Mouse (Mus musculus) midbrain, embryonic 12.5 days (tissue): ENCODE measurements around the gene Fcrl5. TPM values are rescaled to one million over a fixed set of nuclear protein-coding genes. Genes with fewer than 3 reads are reported as not detected.

Experiments
- ATAC-seq: fragments of 200-750 bp; cut with Nextera tagmentation; 2 replicates; pipeline ENCODE4 v1.8.0; 2017; ENCODE audit warnings: low read depth, moderate TSS enrichment, moderate library complexity; ENCODE audit not compliant: low FRiP score
- H3K27ac ChIP-seq: fragments of 300-500 bp; sonication (generic); replicated peaks from 2 replicates; pipeline ENCODE4 v1.5.1; 2016; ENCODE audit warnings: mild to moderate bottlenecking
- H3K27me3 ChIP-seq: fragments of 300-500 bp; sonication (generic); 2 replicates; pipeline ENCODE4 v1.6.1; 2016; ENCODE audit warnings: mild to moderate bottlenecking
- H3K36me3 ChIP-seq: fragments of 300-500 bp; sonication (generic); 2 replicates; pipeline ENCODE4 v1.6.1; 2016
- H3K4me1 ChIP-seq: fragments of 300-500 bp; sonication (generic); 2 replicates; pipeline ENCODE4 v1.6.1; 2016
- H3K4me2 ChIP-seq: fragments of 300-500 bp; sonication (generic); replicated peaks from 2 replicates; pipeline ENCODE4 v1.6.1; 2016; ENCODE audit warnings: mild to moderate bottlenecking, moderate library complexity
- H3K4me3 ChIP-seq: fragments of 300-500 bp; sonication (generic); 2 replicates; pipeline ENCODE4 v1.5.1; 2016; ENCODE audit warnings: mild to moderate bottlenecking
- H3K9ac ChIP-seq: fragments of 300-500 bp; sonication (generic); replicated peaks from 2 replicates; pipeline ENCODE4 v1.6.1; 2016; ENCODE audit warnings: mild to moderate bottlenecking, moderate library complexity
- H3K9me3 ChIP-seq: fragments of 300-500 bp; sonication (generic); 2 replicates; pipeline ENCODE4 v1.6.1; 2016; ENCODE audit warnings: mild to moderate bottlenecking
- WGBS: fragments of 180-500 bp; shearing (Covaris S2); methylation state at CpG from one replicate; pipeline ENCODE4 v1.1.7; 2016; 5-methylcytosine and 5-hydroxymethylcytosine counted together
- polyA plus RNA-seq: library from polyadenylated mRNA; unstranded; fragments of >200 nt; fragmentation: Nextera tagmentation; extraction: Ambion mirVana; gene quantifications from 2 replicates; pipeline ENCODE4 v1.2.1, GENCODE M21; 2016

Gene Fcrl5
- polyA plus RNA-seq, 1 experiment from 2014 or later, result not detected

DNA sequence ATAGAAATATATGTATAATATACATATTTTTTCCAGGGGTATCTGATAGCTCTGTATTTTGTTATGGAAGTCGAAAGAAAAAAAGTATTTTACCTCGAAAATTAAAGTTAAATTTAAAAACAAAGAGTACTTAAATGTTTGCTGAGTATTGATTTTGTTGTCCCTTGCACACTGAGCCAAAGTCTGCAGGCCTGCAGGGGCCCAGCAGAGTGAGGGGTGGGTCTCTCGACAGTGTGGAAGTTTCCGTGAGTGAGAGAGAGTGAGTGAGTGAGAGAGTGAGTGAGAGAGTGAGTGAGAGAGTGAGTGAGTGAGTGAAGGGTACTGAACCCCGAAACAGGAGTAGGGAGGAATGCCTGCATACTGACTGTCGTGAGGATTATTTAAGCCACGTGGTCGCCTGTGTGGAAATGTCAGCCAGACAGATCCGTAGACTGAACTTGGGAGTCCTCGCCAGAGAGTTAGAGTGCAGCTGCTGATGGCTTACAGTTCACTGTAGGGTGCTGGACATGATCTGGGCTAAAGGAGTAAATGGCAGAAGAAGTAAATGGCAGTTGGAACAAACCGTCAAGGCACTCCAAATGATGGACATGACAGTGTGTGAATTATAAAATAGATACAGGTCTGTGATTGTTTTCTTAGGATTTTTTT, 104.6 kb downstream of the Fcrl5 start:
- Histone ChIP-seq H3K9ac (no peak overlapping the region), H3K36me3 (peaks cover 39% of the 10 kb centered on the region), H3K4me2 (no peak overlapping the region), H3K27ac (no peak overlapping the region), H3K4me3 (no peak overlapping the region), H3K4me1 (peaks cover 22% of the 10 kb centered on the region), H3K9me3 (no peaks in the 10 kb centered on the region), H3K27me3 (peaks cover 7% of the 10 kb centered on the region; the same call in 1 of the 2 replicates)
- ATAC-seq, result no peak
- WGBS, result 73% methylated on average over 11 of the region's 11 CpGs

DNA sequence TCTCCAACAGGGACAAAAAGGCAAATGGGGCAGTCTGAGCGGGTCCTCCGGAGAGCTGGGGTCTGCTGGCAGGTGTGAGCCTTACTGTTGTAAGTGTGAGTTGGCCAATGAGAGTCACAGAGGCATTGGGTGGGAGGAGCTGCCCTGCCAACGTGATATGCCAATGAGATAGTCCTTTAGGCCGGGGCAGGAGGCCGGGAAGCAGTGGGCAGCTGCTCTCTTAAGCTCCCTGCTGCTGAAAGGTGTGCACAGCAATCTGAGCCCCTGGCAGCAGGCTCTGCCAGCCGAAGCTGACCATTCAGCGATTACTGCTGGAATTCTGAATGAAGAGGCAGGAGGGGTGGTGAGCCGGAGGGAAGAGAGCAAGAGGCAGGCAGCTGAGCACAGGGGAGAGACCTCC, 105.1 kb downstream of the Fcrl5 start:
- Histone ChIP-seq H3K27ac (0 out of 2 replicates have a peak overlapping the region, but pooled peaks have one; percentile 20), H3K36me3 (peaks cover 33% of the 10 kb centered on the region), H3K9ac (no peak overlapping the region), H3K9me3 (no peaks in the 10 kb centered on the region), H3K4me1 (peaks cover 22% of the 10 kb centered on the region), H3K27me3 (peaks cover 12% of the 10 kb centered on the region; the same call in 1 of the 2 replicates), H3K4me3 (no peak overlapping the region), H3K4me2 (no peak overlapping the region)
- ATAC-seq, result no peak
- 19% methylated on average over 8 of the region's 8 CpGs for WGBS

DNA sequence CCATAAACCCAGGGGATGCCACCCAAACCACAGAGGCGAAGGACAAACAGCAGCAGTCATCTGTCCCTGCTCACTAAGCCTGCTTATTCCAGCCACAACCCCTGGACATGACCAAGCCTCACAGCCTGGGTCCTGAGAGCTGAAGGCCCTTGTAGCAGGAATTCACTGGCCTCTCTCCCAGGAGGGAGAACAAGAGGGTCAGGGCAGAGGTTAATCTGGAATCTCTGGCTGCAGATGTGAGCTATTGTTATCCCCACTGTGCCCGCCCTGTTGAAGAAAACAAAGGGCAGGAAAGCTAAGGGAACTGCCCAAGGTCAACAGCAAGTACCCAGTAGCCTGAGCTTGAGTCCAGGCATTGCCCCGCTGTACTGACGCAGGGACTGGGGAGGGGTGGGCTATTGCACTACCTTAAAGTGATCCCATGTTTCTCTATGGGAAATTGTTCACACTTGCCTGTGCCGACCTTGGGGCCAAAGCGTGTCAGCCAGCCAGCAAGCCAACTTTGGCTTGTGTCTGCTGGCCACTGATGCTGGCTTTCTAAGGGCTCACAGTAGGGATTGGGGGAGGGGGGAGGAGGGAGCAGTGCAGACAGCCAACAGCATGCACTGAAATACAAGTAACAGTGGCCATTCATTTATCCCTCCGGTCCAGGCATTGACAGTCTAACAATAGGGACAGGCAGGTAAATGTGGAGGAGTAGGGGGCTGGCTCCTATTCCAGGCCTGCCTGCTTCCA, 107.1 kb downstream of the Fcrl5 start:
- Histone ChIP-seq H3K27me3 (peaks cover 12% of the 10 kb centered on the region), H3K36me3 (peaks cover 14% of the 10 kb centered on the region), H3K4me2 (no peak overlapping the region), H3K9me3 (no peaks in the 10 kb centered on the region), H3K9ac (no peak overlapping the region), H3K4me3 (no peak overlapping the region), H3K4me1 (peaks cover 22% of the 10 kb centered on the region), H3K27ac (no peak overlapping the region)
- no peak for ATAC-seq
- 19% methylated on average over 7 of the region's 7 CpGs for WGBS

DNA sequence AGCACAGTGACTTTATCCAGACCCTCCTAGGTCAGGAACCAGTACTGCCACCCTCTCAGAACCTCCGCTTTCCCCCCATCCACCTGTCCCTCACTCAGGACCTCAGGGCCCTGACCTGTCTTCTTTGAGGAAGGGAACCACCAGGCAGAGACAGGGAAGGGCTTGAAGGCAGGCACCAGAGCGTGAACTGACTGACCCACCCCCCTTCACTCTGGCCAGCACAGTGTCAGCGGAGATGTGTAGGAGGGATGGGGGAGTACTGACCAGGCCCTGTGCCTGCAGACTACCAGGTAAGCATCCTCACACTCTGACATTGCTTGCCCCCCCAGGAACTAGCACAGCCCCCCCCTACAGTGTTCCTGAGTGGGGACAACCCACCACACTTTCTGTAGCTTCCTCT, 110.0 kb downstream of the Fcrl5 start:
- no peak overlapping the region for H3K4me3 ChIP-seq
- H3K9me3 ChIP-seq, result no peaks in the 10 kb centered on the region
- peaks cover 25% of the 10 kb centered on the region for H3K4me1 ChIP-seq
- no peak overlapping the region for H3K9ac ChIP-seq
- H3K4me2 ChIP-seq, result no peak overlapping the region
- no peak for ATAC-seq
- 66% methylated on average over 3 of the region's 3 CpGs for WGBS
- H3K27me3 ChIP-seq, result peaks cover 30% of the 10 kb centered on the region
- no peak overlapping the region for H3K27ac ChIP-seq
- H3K36me3 ChIP-seq, result no peaks in the 10 kb centered on the region

DNA sequence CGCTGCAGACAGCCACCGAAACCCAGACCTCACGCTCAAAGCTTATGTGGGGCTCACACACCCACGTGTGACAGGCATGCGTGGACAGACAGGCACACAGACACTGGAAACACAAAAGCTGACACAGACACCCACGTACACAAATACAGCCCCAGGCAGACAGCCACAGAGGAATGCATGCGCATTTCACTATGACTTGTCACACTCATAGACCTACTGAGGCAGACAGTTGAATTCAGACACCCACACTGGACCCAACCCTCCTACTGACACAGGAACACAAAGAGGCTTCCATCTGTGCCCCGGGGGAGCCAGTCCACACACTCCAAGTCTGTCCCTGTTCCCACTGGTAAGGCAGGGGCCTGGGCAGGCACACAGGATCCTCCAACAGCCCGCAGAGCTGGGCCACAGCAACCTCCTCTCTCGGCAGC, 110.7 kb downstream of the Fcrl5 start:
- Histone ChIP-seq H3K9me3 (no peaks in the 10 kb centered on the region), H3K27ac (0 out of 2 replicates have a peak overlapping the region, but pooled peaks have one; percentile 6), H3K27me3 (peaks cover 37% of the 10 kb centered on the region), H3K9ac (no peak overlapping the region), H3K4me1 (peaks cover 18% of the 10 kb centered on the region), H3K4me3 (no peak overlapping the region), H3K4me2 (no peak overlapping the region), H3K36me3 (no peaks in the 10 kb centered on the region)
- ATAC-seq, result no peak
- WGBS, result 77% methylated on average over 10 of the region's 10 CpGs

DNA sequence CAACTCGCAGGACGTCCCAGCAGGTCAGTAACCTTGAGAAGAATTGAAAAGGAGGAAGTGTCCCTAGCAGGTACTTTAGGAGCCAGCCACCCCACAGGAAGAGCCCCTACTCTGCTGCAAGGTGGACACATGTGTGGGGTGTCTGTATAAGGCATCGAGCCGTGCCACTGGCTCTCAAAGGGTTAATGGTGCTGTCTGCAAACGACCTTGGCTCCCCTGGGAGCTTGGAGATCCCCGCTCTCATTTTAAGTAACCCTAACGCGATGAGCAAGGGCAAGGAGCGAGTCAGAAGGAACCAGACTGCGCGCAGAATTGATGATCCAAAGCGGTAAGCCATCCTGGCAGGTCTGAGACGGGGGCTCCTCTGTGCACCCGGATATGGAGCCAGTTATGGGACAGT, 114.3 kb downstream of the Fcrl5 start:
- 33% methylated on average over 14 of the region's 14 CpGs for WGBS
- no peaks in the 10 kb centered on the region for H3K36me3 ChIP-seq
- peak overlapping the region; percentile 11; the same call in 1 of the 2 replicates for H3K4me2 ChIP-seq
- no peak overlapping the region for H3K27ac ChIP-seq
- H3K9me3 ChIP-seq, result no peaks in the 10 kb centered on the region
- ATAC-seq, result no peak
- H3K4me1 ChIP-seq, result peaks cover 5% of the 10 kb centered on the region; the same call in 1 of the 2 replicates
- H3K27me3 ChIP-seq, result peaks cover 43% of the 10 kb centered on the region
- H3K9ac ChIP-seq, result no peak overlapping the region
- H3K4me3 ChIP-seq, result no peak overlapping the region

Other genes starting within 250 kb of the Fcrl5 start
- 7.4 and 9.9 TPM in 2 replicates for gene Fcrls, start 172.0 kb upstream of the Fcrl5 start, polyA plus RNA-seq
- 0.14 TPM in 1 of 2 replicates, not detected in the other for gene Cd5l, start 77.9 kb upstream of the Fcrl5 start, polyA plus RNA-seq
- gene Fcrl1, start 59.4 kb upstream of the Fcrl5 start, polyA plus RNA-seq, result 0.14 TPM in 1 of 2 replicates, not detected in the other
- gene Etv3, start 89.6 kb downstream of the Fcrl5 start, polyA plus RNA-seq, result 13.8 and 15.4 TPM in 2 replicates
- gene Arhgef11, start 181.8 kb downstream of the Fcrl5 start, polyA plus RNA-seq, result 28.7 and 29.1 TPM in 2 replicates